Mouse (Mus musculus) stomach, embryonic 14.5 days (tissue): ENCODE measurements around the gene Lrrc3. TPM values are rescaled to one million over a fixed set of nuclear protein-coding genes. Genes with fewer than 3 reads are reported as not detected.

Experiments
- ATAC-seq: fragments of 200-750 bp; cut with Nextera tagmentation; 2 replicates; pipeline ENCODE4 v1.8.0; 2017; ENCODE audit warnings: low read depth, moderate TSS enrichment; ENCODE audit not compliant: insufficient number of reproducible peaks, insufficient read depth, low FRiP score
- H3K27ac ChIP-seq: fragments of 300-500 bp; sonication (generic); 2 replicates; pipeline ENCODE4 v1.5.1; 2014; ENCODE audit warnings: mild to moderate bottlenecking, low read length, moderate library complexity, mixed read lengths
- H3K27me3 ChIP-seq: fragments of 300-500 bp; sonication (generic); 2 replicates; pipeline ENCODE4 v1.6.1; 2014; ENCODE audit warnings: low read length, control low read depth, mixed read lengths; ENCODE audit not compliant: control insufficient read depth, insufficient read depth
- H3K36me3 ChIP-seq: fragments of 300-500 bp; sonication (generic); 2 replicates; pipeline ENCODE4 v1.6.1; 2014; ENCODE audit warnings: mild to moderate bottlenecking, control low read depth, low read length, moderate library complexity, mixed read lengths; ENCODE audit not compliant: control insufficient read depth, insufficient read depth
- H3K4me1 ChIP-seq: fragments of 300-500 bp; sonication (generic); 2 replicates; pipeline ENCODE4 v1.6.1; 2014; ENCODE audit warnings: low read length, control low read depth, mixed read lengths; ENCODE audit not compliant: control insufficient read depth, insufficient read depth
- H3K4me2 ChIP-seq: fragments of 300-500 bp; sonication (generic); replicated peaks from 2 replicates; pipeline ENCODE4 v1.6.1; 2014; ENCODE audit warnings: low read depth, low read length, control low read depth
- H3K4me3 ChIP-seq: fragments of 300-500 bp; sonication (generic); 2 replicates; pipeline ENCODE4 v1.5.1; 2014; ENCODE audit warnings: low read depth, low read length, control low read depth
- H3K9ac ChIP-seq: fragments of 300-500 bp; sonication (generic); replicated peaks from 2 replicates; pipeline ENCODE4 v1.6.1; 2014; ENCODE audit warnings: low read depth, mild to moderate bottlenecking, control low read depth, low read length, moderate library complexity, mixed read lengths
- H3K9me3 ChIP-seq: fragments of 300-500 bp; sonication (generic); 2 replicates; pipeline ENCODE4 v1.6.1; 2016; ENCODE audit warnings: low read depth, low read length, control low read depth; ENCODE audit not compliant: control insufficient read depth
- WGBS: fragments of 180-500 bp; shearing (Covaris S2); extraction: QIAGEN DNeasy Blood & Tissue Kit; methylation state at CpG from one replicate; pipeline ENCODE4 v1.1.7; 2014; 5-methylcytosine and 5-hydroxymethylcytosine counted together
- polyA plus RNA-seq: library from polyadenylated mRNA; unstranded; fragments of >200 nt; fragmentation: Nextera tagmentation; extraction: Ambion mirVana; gene quantifications from 2 replicates; pipeline ENCODE4 v1.2.1, GENCODE M21; 2014

The Lrrc3 gene
- polyA plus RNA-seq, 1 experiment from 2014 or later = 6.7 TPM

GRCm38 (mm10) chr10:77861675-77862074, 40.7 kb downstream of the Lrrc3 start, which contains the start of gene Gm3285:
Gm3285 (plus strand) TSS chr10:77861975.
- H3K36me3 ChIP-seq = no peaks in the 10 kb centered on the region
- no peaks in the 10 kb centered on the region for H3K27me3 ChIP-seq
- no peak within 1 kb of the TSS for H3K4me2 ChIP-seq
- H3K4me1 ChIP-seq = 0 out of 2 replicates have a peak, but pooled peaks cover 2% of the 10 kb centered on the region
- no peak within 1 kb of the TSS for H3K4me3 ChIP-seq
- WGBS = 48% methylated on average over 7 of the region's 7 CpGs
- H3K27ac ChIP-seq = no peak within 1 kb of the TSS
- ATAC-seq = no peak
- H3K9ac ChIP-seq = no peak within 1 kb of the TSS
- H3K9me3 ChIP-seq = no peaks in the 10 kb centered on the region

DNA sequence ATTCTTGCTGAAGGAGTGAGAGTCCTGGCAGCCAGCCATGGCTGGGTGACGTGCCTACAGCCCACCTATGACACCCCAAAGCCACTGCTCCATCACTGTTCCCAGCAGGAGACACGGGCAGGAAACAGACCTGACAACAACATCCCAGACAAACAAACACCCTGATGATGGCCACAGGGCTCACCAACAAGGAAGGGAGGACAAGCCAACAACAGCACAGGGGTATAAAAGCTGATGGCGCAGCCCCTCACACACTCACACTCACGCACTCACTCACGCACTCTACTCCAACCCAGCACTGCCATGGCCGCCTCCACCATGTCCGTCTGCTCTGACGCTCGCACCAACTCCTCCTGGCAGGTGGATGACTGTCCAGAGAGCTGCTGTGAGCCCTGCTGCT, 49.8 kb downstream of the Lrrc3 start, which contains the start of gene Gm10318:
Gm10318 (plus strand) TSS at position 301 of the 400 bp plus-strand sequence.
- H3K9ac ChIP-seq = no peak within 1 kb of the TSS
- no peak within 1 kb of the TSS for H3K4me3 ChIP-seq
- no peak within 1 kb of the TSS for H3K4me2 ChIP-seq
- no peaks in the 10 kb centered on the region for H3K27me3 ChIP-seq
- no peaks in the 10 kb centered on the region for H3K4me1 ChIP-seq
- no peak within 1 kb of the TSS for H3K27ac ChIP-seq
- 63% methylated on average over 9 of the region's 9 CpGs for WGBS
- no peaks in the 10 kb centered on the region for H3K9me3 ChIP-seq
- no peaks in the 10 kb centered on the region for H3K36me3 ChIP-seq
- ATAC-seq = no peak

Other genes with a start within 250 kb of the Lrrc3 start
- gene Tspear, start 216.0 kb downstream of the Lrrc3 start, polyA plus RNA-seq = 0.71 and 1.2 TPM in 2 replicates
- gene Gm19402, start 211.8 kb downstream of the Lrrc3 start, polyA plus RNA-seq = not detected in 2 replicates
- not detected in 2 replicates for gene Gm9508, start 205.3 kb downstream of the Lrrc3 start, polyA plus RNA-seq
- gene Gm10272, start 195.9 kb downstream of the Lrrc3 start, polyA plus RNA-seq = not detected in 2 replicates
- not detected in 2 replicates for gene Gm10024, start 191.1 kb downstream of the Lrrc3 start, polyA plus RNA-seq
- not detected in 2 replicates for gene Gm10142, start 186.7 kb downstream of the Lrrc3 start, polyA plus RNA-seq
- gene Krtap12-1, start 181.9 kb downstream of the Lrrc3 start, polyA plus RNA-seq = not detected in 2 replicates
- gene Gm10100, start 176.1 kb downstream of the Lrrc3 start, polyA plus RNA-seq = not detected in 2 replicates
- not detected in 2 replicates for gene Gm18596, start 159.9 kb downstream of the Lrrc3 start, polyA plus RNA-seq
- not detected in 2 replicates for gene Gm9736, start 151.2 kb downstream of the Lrrc3 start, polyA plus RNA-seq
- not detected in 2 replicates for gene Gm3233, start 142.9 kb downstream of the Lrrc3 start, polyA plus RNA-seq
- not detected in 2 replicates for gene Gm3238, start 131.2 kb downstream of the Lrrc3 start, polyA plus RNA-seq
- not detected in 2 replicates for gene Gm7138, start 125.6 kb downstream of the Lrrc3 start, polyA plus RNA-seq
- not detected in 2 replicates for gene Gm3250, start 120.0 kb downstream of the Lrrc3 start, polyA plus RNA-seq
- gene Gm7137, start 114.3 kb downstream of the Lrrc3 start, polyA plus RNA-seq = not detected in 2 replicates
- not detected in 2 replicates for gene Gm9639, start 107.5 kb downstream of the Lrrc3 start, polyA plus RNA-seq
- gene Gm19668, start 103.4 kb downstream of the Lrrc3 start, polyA plus RNA-seq = not detected in 2 replicates
- gene Gm9507, start 90.7 kb downstream of the Lrrc3 start, polyA plus RNA-seq = not detected in 2 replicates
- not detected in 2 replicates for gene Gm2696, start 87.9 kb downstream of the Lrrc3 start, polyA plus RNA-seq
- not detected in 2 replicates for gene Krtap10-4, start 75.4 kb downstream of the Lrrc3 start, polyA plus RNA-seq
- gene Krtap10-10, start 66.6 kb downstream of the Lrrc3 start, polyA plus RNA-seq = not detected in 2 replicates
- gene Gm36176, start 55.7 kb downstream of the Lrrc3 start, polyA plus RNA-seq = not detected in 2 replicates
- not detected in 2 replicates for gene Gm10318, start 49.7 kb downstream of the Lrrc3 start, polyA plus RNA-seq
- not detected in 2 replicates for gene Gm3285, start 40.6 kb downstream of the Lrrc3 start, polyA plus RNA-seq
- 1.5 TPM in 2 replicates for gene Trpm2, start 68.0 kb upstream of the Lrrc3 start, polyA plus RNA-seq
- gene 1810043G02Rik, start 76.0 kb upstream of the Lrrc3 start, polyA plus RNA-seq = 36.7 and 38.1 TPM in 2 replicates
- 161 and 196 TPM in 2 replicates for gene Pfkl, start 107.5 kb upstream of the Lrrc3 start, polyA plus RNA-seq
- gene Dnmt3l, start 139.4 kb upstream of the Lrrc3 start, polyA plus RNA-seq = 0.71 TPM in 1 of 2 replicates, not detected in the other
- gene Aire, start 141.1 kb upstream of the Lrrc3 start, polyA plus RNA-seq = 0.27 and 0.56 TPM in 2 replicates
- 5.6 and 6.1 TPM in 2 replicates for gene Icosl, start 166.8 kb upstream of the Lrrc3 start, polyA plus RNA-seq